Mouse (Mus musculus): ENCODE measurements around the gene Gldc. TPM values are rescaled to one million over a fixed set of nuclear protein-coding genes. Genes with fewer than 3 reads are reported as not detected.

The Gldc gene
- total and polyA plus RNA-seq, 2 experiments from 2014 or later, result 8.7 to 16.6 TPM

DNA sequence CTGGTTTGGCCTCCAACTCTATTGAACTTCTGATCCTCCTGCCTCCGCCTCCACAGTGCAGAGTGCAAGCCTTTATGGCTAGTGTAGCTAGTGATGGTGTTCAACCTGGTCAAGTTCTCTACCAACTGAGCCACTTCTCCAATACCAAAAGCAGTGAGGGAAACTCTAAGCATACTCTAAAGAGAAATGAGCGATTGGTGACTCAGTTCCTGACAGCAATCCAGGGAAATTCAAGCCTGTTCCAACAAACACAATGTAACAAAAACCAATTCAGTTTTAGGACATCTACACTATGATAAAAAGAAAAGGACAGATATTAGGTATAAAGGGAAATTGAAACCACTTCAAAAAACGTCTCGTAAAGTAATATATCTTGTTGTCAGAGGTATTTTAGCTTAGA lies 27.9 kb downstream of the Gldc start:
- H3K4me3 ChIP-seq (ENCODE audit: low read length), result no peak overlapping the region
- no peaks in the 10 kb centered on the region for H3K36me3 ChIP-seq (ENCODE audit: insufficient read depth, low read length)
- no peaks in the 10 kb centered on the region for H3K27me3 ChIP-seq (ENCODE audit: insufficient read depth, low read length)
- ATAC-seq (no peak), DNase-seq (ENCODE audit: low spot score) (no peak)
- 85% methylated on average over 4 of the region's 4 CpGs for WGBS
- H3K9ac ChIP-seq (replicated peaks; ENCODE audit: low read length), result no peak overlapping the region
- no peaks in the 10 kb centered on the region for H3K4me1 ChIP-seq (ENCODE audit: insufficient read depth, low read length)
- no peaks in the 10 kb centered on the region for H3K9me3 ChIP-seq (ENCODE audit: low read length)
- H3K27ac ChIP-seq, result no peak overlapping the region
- TF ChIP-seq CTCF (IDR thresholded peaks at IDR 0.05; ENCODE audit: low read depth), result no peak
- no peak overlapping the region for H3K4me2 ChIP-seq (ENCODE audit: low read depth, low read length)

DNA sequence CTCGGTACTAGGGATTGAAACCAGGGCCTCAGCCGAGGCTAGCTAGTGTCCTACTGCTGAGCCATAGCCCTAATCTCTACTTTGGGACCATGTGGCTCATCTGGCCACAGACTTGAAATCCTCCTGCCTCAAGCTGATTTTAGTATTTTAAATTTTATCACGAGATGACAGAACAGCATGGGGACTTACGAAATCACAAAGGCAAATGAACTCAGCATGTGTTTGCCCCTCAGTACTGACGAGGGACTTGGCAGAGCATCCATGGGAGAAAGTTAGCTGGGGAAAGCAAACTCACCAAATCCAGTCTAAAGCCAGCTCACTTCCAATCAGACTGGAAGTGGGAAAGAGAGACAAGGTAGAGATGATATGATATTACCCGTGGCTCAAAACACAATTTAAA lies 28.5 kb downstream of the Gldc start:
- Histone ChIP-seq H3K36me3 (ENCODE audit: insufficient read depth, low read length) (no peaks in the 10 kb centered on the region), H3K27ac (no peak overlapping the region), H3K4me2 (ENCODE audit: low read depth, low read length) (no peak overlapping the region), H3K27me3 (ENCODE audit: insufficient read depth, low read length) (no peaks in the 10 kb centered on the region), H3K9me3 (ENCODE audit: low read length) (no peaks in the 10 kb centered on the region), H3K4me1 (ENCODE audit: insufficient read depth, low read length) (no peaks in the 10 kb centered on the region), H3K9ac (replicated peaks; ENCODE audit: low read length) (no peak overlapping the region), H3K4me3 (ENCODE audit: low read length) (no peak overlapping the region)
- 62% methylated on average over 6 of the region's 6 CpGs for WGBS
- TF ChIP-seq CTCF (IDR thresholded peaks at IDR 0.05; ENCODE audit: low read depth), result no peak
- ATAC-seq (no peak), DNase-seq (ENCODE audit: low spot score) (no peak)

DNA sequence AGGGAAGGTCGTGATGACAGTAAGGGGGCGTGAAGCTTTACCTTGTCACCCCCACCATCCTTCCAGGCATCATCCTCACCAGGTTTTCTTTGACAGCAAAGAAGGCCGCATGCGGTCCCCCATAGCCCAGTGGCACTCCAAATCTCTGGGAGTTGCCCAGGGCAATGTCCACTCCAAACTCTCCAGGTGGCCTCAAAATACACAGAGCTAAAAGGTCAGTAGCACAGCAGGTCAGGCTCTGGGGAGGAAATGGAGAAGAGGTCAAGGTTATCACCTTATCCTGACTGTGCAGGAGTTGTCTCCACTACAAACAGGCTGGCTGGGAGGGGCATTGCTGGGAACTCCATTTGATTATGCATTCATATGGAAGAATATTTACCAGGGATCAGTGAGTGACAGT lies 30.1 kb downstream of the Gldc start:
- 87% methylated on average over 4 of the region's 4 CpGs for WGBS
- Histone ChIP-seq H3K27me3 (ENCODE audit: insufficient read depth, low read length) (no peaks in the 10 kb centered on the region), H3K4me1 (ENCODE audit: insufficient read depth, low read length) (no peaks in the 10 kb centered on the region), H3K4me3 (ENCODE audit: low read length) (no peak overlapping the region), H3K36me3 (ENCODE audit: insufficient read depth, low read length) (no peaks in the 10 kb centered on the region), H3K4me2 (ENCODE audit: low read depth, low read length) (no peak overlapping the region), H3K9me3 (ENCODE audit: low read length) (no peaks in the 10 kb centered on the region), H3K9ac (replicated peaks; ENCODE audit: low read length) (no peak overlapping the region), H3K27ac (no peak overlapping the region)
- TF ChIP-seq CTCF (IDR thresholded peaks at IDR 0.05; ENCODE audit: low read depth), result no peak
- DNase-seq (ENCODE audit: low spot score) (no peak), ATAC-seq (no peak)

DNA sequence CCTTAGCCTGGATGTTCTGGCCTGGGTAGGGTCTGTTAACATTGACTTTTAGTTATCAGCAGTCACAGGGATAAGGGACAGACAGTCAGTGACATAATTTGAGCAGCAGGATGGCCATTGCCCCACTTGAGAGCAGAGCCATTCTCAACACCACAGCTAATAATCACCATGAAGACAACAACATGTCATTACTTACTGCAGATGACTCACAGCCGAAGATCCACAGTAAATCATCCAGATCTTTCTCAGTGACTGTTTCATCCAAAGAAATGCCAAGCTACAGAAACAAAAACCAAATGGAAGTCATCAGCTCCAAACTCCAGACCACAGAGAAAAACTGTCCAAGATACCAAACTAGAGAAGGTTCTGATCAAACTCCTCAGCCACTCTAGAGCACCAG lies 38.9 kb downstream of the Gldc start:
- TF ChIP-seq CTCF (IDR thresholded peaks at IDR 0.05; ENCODE audit: low read depth), result no peak
- ATAC-seq, result no peak
- WGBS, result 89% methylated on average over 1 of the region's 1 CpGs

DNA sequence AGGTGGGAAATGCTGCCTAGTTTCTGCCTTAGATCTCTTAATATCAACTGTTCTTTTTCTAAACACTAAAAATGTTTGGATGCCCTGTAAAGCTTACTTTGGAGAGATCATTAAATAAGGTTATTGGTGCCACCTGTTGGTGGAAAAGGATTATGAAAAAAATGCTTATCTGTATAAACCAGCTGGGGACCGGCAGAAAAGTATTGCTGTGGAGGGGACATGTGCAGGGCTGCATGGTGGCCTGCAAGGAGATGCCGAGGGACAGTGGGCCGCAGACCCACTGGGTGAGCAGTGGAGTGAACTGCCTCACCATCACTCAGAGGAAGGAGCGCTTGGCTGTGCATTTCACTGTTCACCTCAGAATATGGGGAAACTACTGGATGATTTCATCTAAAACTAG lies 47.1 kb downstream of the Gldc start:
- TF ChIP-seq CTCF (IDR thresholded peaks at IDR 0.05; ENCODE audit: low read depth), result peak; percentile 61
- no peak overlapping the region for H3K9ac ChIP-seq (replicated peaks; ENCODE audit: low read length)
- DNase-seq (ENCODE audit: low spot score) (peak; percentile 81), ATAC-seq (peak; percentile 70; the same call in 1 of the 2 replicates)
- WGBS, result 68% methylated on average over 4 of the region's 4 CpGs
- H3K4me1 ChIP-seq (ENCODE audit: insufficient read depth, low read length), result no peaks in the 10 kb centered on the region
- no peaks in the 10 kb centered on the region for H3K27me3 ChIP-seq (ENCODE audit: insufficient read depth, low read length)
- no peak overlapping the region for H3K27ac ChIP-seq
- no peak overlapping the region for H3K4me3 ChIP-seq (ENCODE audit: low read length)
- no peaks in the 10 kb centered on the region for H3K9me3 ChIP-seq (ENCODE audit: low read length)
- no peak overlapping the region for H3K4me2 ChIP-seq (ENCODE audit: low read depth, low read length)
- no peaks in the 10 kb centered on the region for H3K36me3 ChIP-seq (ENCODE audit: insufficient read depth, low read length)

More for the DNA sequence above, 38.9 kb downstream of the Gldc start:
- Histone ChIP-seq H3K9ac (replicated peaks; ENCODE audit: low read length) (no peak overlapping the region), H3K4me2 (ENCODE audit: low read depth, low read length) (no peak overlapping the region), H3K4me1 (ENCODE audit: insufficient read depth, low read length) (no peaks in the 10 kb centered on the region), H3K27me3 (ENCODE audit: insufficient read depth, low read length) (no peaks in the 10 kb centered on the region), H3K36me3 (ENCODE audit: insufficient read depth, low read length) (no peaks in the 10 kb centered on the region), H3K27ac (no peak overlapping the region), H3K4me3 (ENCODE audit: low read length) (no peak overlapping the region), H3K9me3 (ENCODE audit: low read length) (no peaks in the 10 kb centered on the region)
- no peak for DNase-seq (ENCODE audit: low spot score)

DNA sequence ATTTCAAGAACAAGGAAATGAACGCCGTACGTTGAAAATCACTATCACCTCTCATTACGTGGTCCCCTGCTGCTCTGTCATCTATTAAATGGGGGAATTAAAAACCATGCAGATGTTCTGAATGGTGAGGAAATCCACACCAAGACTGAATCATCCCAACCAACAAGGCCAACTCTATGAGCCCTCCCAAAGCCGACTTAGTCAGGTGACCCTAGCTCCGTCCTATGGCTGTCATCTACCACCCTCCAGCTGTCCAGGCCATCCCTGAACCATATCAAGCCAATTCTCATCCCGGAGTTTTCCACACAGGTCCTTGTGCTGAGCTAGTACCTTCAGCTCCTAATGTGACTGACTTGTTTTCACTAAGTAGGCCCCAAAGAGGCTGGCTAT lies 49.6 kb downstream of the Gldc start:
- Histone ChIP-seq H3K4me1 (ENCODE audit: insufficient read depth, low read length) (no peaks in the 10 kb centered on the region), H3K9me3 (ENCODE audit: low read length) (no peaks in the 10 kb centered on the region), H3K4me2 (ENCODE audit: low read depth, low read length) (no peak overlapping the region), H3K4me3 (ENCODE audit: low read length) (no peak overlapping the region), H3K27me3 (ENCODE audit: insufficient read depth, low read length) (no peaks in the 10 kb centered on the region), H3K27ac (no peak overlapping the region), H3K36me3 (ENCODE audit: insufficient read depth, low read length) (no peaks in the 10 kb centered on the region), H3K9ac (replicated peaks; ENCODE audit: low read length) (no peak overlapping the region)
- no peak for TF ChIP-seq CTCF (IDR thresholded peaks at IDR 0.05; ENCODE audit: low read depth)
- 65% methylated on average over 7 of the region's 7 CpGs for WGBS
- ATAC-seq, result no peak
- DNase-seq (ENCODE audit: low spot score), result no peak

DNA sequence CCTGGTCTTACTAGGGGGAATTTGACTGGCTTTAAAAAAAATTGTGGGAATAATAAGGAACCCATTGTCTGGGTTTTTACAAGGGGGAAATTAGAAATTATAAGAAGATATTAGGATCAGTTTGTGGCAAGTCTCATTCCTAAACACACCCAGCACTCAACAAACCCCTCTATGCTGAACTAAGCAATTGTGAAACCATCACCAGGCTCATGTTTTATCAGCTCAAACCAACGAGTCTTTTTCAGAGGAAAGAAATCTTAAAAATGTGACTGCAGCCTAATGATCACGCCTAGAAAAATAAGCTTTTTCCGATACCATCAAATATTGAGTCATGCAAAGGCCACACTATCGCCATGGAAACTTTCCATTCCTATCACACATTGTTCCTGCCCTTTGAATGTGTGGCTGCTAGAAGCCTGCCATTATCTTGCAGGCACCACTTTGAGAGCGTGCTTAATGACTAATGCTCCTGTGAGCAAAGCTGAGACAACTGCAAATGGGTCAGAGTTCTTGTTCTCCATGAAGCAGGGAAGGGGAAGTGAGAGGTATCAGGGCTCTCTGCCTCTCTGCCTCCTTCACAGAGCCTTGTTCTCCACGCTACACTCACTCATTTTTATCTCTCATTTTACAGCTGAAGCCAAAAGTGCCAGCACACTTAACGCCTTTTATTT lies 50.1 kb downstream of the Gldc start:
- WGBS, result 55% methylated on average over 7 of the region's 7 CpGs
- ATAC-seq (no peak), DNase-seq (ENCODE audit: low spot score) (no peak)
- H3K4me1 ChIP-seq (ENCODE audit: insufficient read depth, low read length), result no peaks in the 10 kb centered on the region
- H3K4me2 ChIP-seq (ENCODE audit: low read depth, low read length), result no peak overlapping the region
- H3K36me3 ChIP-seq (ENCODE audit: insufficient read depth, low read length), result no peaks in the 10 kb centered on the region
- no peaks in the 10 kb centered on the region for H3K9me3 ChIP-seq (ENCODE audit: low read length)
- H3K4me3 ChIP-seq (ENCODE audit: low read length), result no peak overlapping the region
- no peak overlapping the region for H3K27ac ChIP-seq
- no peak for TF ChIP-seq CTCF (IDR thresholded peaks at IDR 0.05; ENCODE audit: low read depth)
- H3K9ac ChIP-seq (replicated peaks; ENCODE audit: low read length), result no peak overlapping the region
- H3K27me3 ChIP-seq (ENCODE audit: insufficient read depth, low read length), result no peaks in the 10 kb centered on the region
